In genomic region chr6:120792947-120793346, GRCm38 (mm10) we compare ENCODE assay signal across 13 mouse cellular contexts. TPM values are rescaled to one million over a fixed set of nuclear protein-coding genes. Genes with fewer than 3 reads are reported as not detected.
A peak's percentile ranks its signal among the peaks of the same experiment; 100 is the strongest.
DNase-seq lines count a peak whose midpoint lies in the region; ATAC-seq and TF ChIP-seq lines count a peak whose summit lies in the region.
"Had no signal": no experiment of that assay in that cellular context is flagged by ENCODE, and none has a peak within 500 bp of the region (broad histone marks: within the 10 kb centered on the region; RNA-seq: fewer than 3 reads in every experiment).

No protein-coding gene starts in this region.

- H3K9ac ChIP-seq in forebrain, embryonic 14.5 days (ENCODE audit: low read length) = no peak overlapping the region
- no peak overlapping the region for H3K9ac ChIP-seq in forebrain, embryonic 12.5 days
- H3K9ac ChIP-seq in liver, adult 2 months (ENCODE audit: low read depth, low read length) = no peak overlapping the region
- no peak overlapping the region for H3K9ac ChIP-seq in liver, embryonic 12.5 days
- H3K9ac ChIP-seq: heart, embryonic 13.5 days had no signal

- 0 out of 2 replicates have a peak, but pooled peaks have one; percentile 2 for TF ChIP-seq CTCF in liver, adult 2 months (IDR thresholded peaks at IDR 0.05; ENCODE audit: low read depth, low read length)

- no peak for TF ChIP-seq POLR2A in liver, adult 2 months (IDR thresholded peaks at IDR 0.05; ENCODE audit: extremely low read depth, insufficient read depth, low read length)

- H3K9me3 ChIP-seq in forebrain, embryonic 14.5 days (replicated peaks; ENCODE audit: control insufficient read depth, low read length) = no peaks in the 10 kb centered on the region
- H3K9me3 ChIP-seq in forebrain, embryonic 12.5 days = no peaks in the 10 kb centered on the region
- no peaks in the 10 kb centered on the region for H3K9me3 ChIP-seq in liver, embryonic 12.5 days (replicated peaks)
- H3K9me3 ChIP-seq: heart, embryonic 13.5 days; limb, embryonic 10.5 days had no signal

- no peaks in the 10 kb centered on the region for H3K4me1 ChIP-seq in forebrain, embryonic 14.5 days (ENCODE audit: control insufficient read depth, insufficient read depth, low read length)
- H3K4me1 ChIP-seq in forebrain, embryonic 12.5 days = peaks cover 2% of the 10 kb centered on the region; the same call in 1 of the 2 replicates
- no peaks in the 10 kb centered on the region for H3K4me1 ChIP-seq in liver, adult 2 months (ENCODE audit: control insufficient read depth, insufficient read depth, low read length)
- peaks cover 52% of the 10 kb centered on the region for H3K4me1 ChIP-seq in liver, embryonic 12.5 days
- no peaks in the 10 kb centered on the region for H3K4me1 ChIP-seq in brown adipose tissue, adult 24 weeks (ENCODE audit: control insufficient read depth, insufficient read depth, insufficient read length, low read length)

- 85% methylated on average over 8 of the region's 8 CpGs for WGBS in forebrain, embryonic 14.5 days
- 89% methylated on average over 8 of the region's 8 CpGs for WGBS in forebrain, embryonic 12.5 days
- 73% methylated on average over 8 of the region's 8 CpGs for WGBS in liver, adult 2 months
- 90% methylated on average over 8 of the region's 8 CpGs for WGBS in liver, embryonic 12.5 days (ENCODE audit: insufficient replicate concordance)

- peaks cover 67% of the 10 kb centered on the region for H3K36me3 ChIP-seq in forebrain, embryonic 14.5 days (ENCODE audit: control insufficient read depth, insufficient read depth, low read length)
- H3K36me3 ChIP-seq in forebrain, embryonic 12.5 days (replicated peaks) = peaks cover 63% of the 10 kb centered on the region
- peaks cover 41% of the 10 kb centered on the region for H3K36me3 ChIP-seq in liver, adult 2 months (ENCODE audit: control insufficient read depth, insufficient read depth, low read length)
- H3K36me3 ChIP-seq in liver, embryonic 12.5 days = peaks cover 80% of the 10 kb centered on the region

- no peaks in the 10 kb centered on the region for H3K27me3 ChIP-seq in forebrain, embryonic 14.5 days (replicated peaks; ENCODE audit: control insufficient read depth, insufficient read depth, low read length)
- H3K27me3 ChIP-seq in forebrain, embryonic 12.5 days = no peaks in the 10 kb centered on the region
- no peaks in the 10 kb centered on the region for H3K27me3 ChIP-seq in liver, adult 2 months (ENCODE audit: control insufficient read depth, insufficient read depth, low read length)
- H3K27me3 ChIP-seq in liver, embryonic 12.5 days (replicated peaks) = no peaks in the 10 kb centered on the region
- H3K27me3 ChIP-seq: heart, embryonic 13.5 days had no signal

- no peaks in the 10 kb centered on the region for H3K79me2 ChIP-seq in liver, adult 2 months (ENCODE audit: control insufficient read depth, insufficient read depth, low read length)

- H3K4me3 ChIP-seq in forebrain, embryonic 14.5 days (ENCODE audit: low read depth, low read length) = no peak overlapping the region
- H3K4me3 ChIP-seq in forebrain, embryonic 12.5 days (replicated peaks) = no peak overlapping the region
- no peak overlapping the region for H3K4me3 ChIP-seq in liver, adult 2 months (ENCODE audit: insufficient read depth, low read depth, low read length)
- H3K4me3 ChIP-seq in liver, embryonic 12.5 days = no peak overlapping the region
- no peak overlapping the region for H3K4me3 ChIP-seq in brown adipose tissue, adult 24 weeks (ENCODE audit: insufficient read depth, low read depth, low read length)
- H3K4me3 ChIP-seq: heart, embryonic 13.5 days; limb, embryonic 10.5 days had no signal

- H3K4me2 ChIP-seq in forebrain, embryonic 14.5 days (ENCODE audit: low read length) = no peak overlapping the region
- no peak overlapping the region for H3K4me2 ChIP-seq in forebrain, embryonic 12.5 days
- H3K4me2 ChIP-seq in liver, embryonic 12.5 days = no peak overlapping the region
- H3K4me2 ChIP-seq: heart, embryonic 13.5 days had no signal

- H3K27ac ChIP-seq in forebrain, embryonic 14.5 days (ENCODE audit: low read depth, low read length) = no peak overlapping the region
- no peak overlapping the region for H3K27ac ChIP-seq in forebrain, embryonic 12.5 days
- H3K27ac ChIP-seq in liver, adult 2 months (replicated peaks; ENCODE audit: insufficient read depth, low read depth, low read length) = no peak overlapping the region
- H3K27ac ChIP-seq in liver, embryonic 12.5 days = no peak overlapping the region
- 0 out of 2 replicates have a peak overlapping the region, but pooled peaks have one; percentile 11 for H3K27ac ChIP-seq in brown adipose tissue, adult 24 weeks (replicated peaks; ENCODE audit: low read depth, low read length)
- H3K27ac ChIP-seq: heart, embryonic 13.5 days; limb, embryonic 10.5 days had no signal

- DNase-seq in forebrain, embryonic 14.5 days (ENCODE audit: low spot score) = peak; percentile 35
- DNase-seq in liver, adult 2 months (ENCODE audit: extremely low read depth, low read depth, low spot score) = no peak
- DNase-seq in 416B (ENCODE audit: low read depth) = peak; percentile 24
- DNase-seq in testis, postnatal 14 days (ENCODE audit: low spot score) = no peak
- no peak for DNase-seq in thymus, postnatal 0 days (ENCODE audit: low spot score)
- DNase-seq: cerebellum, postnatal 14 days; gastrocnemius, postnatal 10 days; kidney, postnatal 36 days had no signal

- ATAC-seq in forebrain, embryonic 14.5 days = no peak
- ATAC-seq in forebrain, embryonic 12.5 days (ENCODE audit: low FRiP score) = no peak
- ATAC-seq in liver, embryonic 12.5 days = no peak

RNA-seq across cellular contexts. Expression of gene Slc25a18, which starts 19.6 kb away (rescaled TPM):
- polyA plus RNA-seq in forebrain, embryonic 14.5 days (2014; fragmentation: Nextera tagmentation; extraction: Ambion mirVana) = 2.0 and 3.0 TPM in 2 replicates
- polyA plus RNA-seq in forebrain, embryonic 12.5 days (2016; fragmentation: Nextera tagmentation; extraction: Ambion mirVana) = 0.60 and 0.77 TPM in 2 replicates
- total RNA-seq in liver, adult 2 months (2014; rRNA removed) = not detected in 2 replicates
- not detected in 2 replicates for polyA plus RNA-seq in liver, adult 2 months (2012; rRNA removed)
- 0.18 TPM in 1 of 2 replicates, not detected in the other for polyA plus RNA-seq in liver, embryonic 12.5 days (2016; fragmentation: Nextera tagmentation; extraction: Ambion mirVana)
- not detected in 2 replicates for polyA plus RNA-seq in brown adipose tissue, adult 24 weeks (2012; ENCODE audit: insufficient read depth, insufficient read length, missing spikeins)
- polyA plus RNA-seq in thymus, postnatal 0 days (2015; fragmentation: Nextera tagmentation; extraction: Ambion mirVana) = 0.06 TPM in 1 of 2 replicates, not detected in the other
- polyA plus RNA-seq: heart, embryonic 13.5 days had no signal

RNA-seq across cellular contexts. Expression of gene Atp6v1e1, which starts 29.6 kb away (rescaled TPM):
- 255 and 275 TPM in 2 replicates for polyA plus RNA-seq in forebrain, embryonic 14.5 days (2014; fragmentation: Nextera tagmentation; extraction: Ambion mirVana)
- polyA plus RNA-seq in forebrain, embryonic 12.5 days (2016; fragmentation: Nextera tagmentation; extraction: Ambion mirVana) = 146 and 154 TPM in 2 replicates
- 137 and 149 TPM in 2 replicates for total RNA-seq in liver, adult 2 months (2014; rRNA removed)
- 95.9 and 110 TPM in 2 replicates for polyA plus RNA-seq in liver, adult 2 months (2012; rRNA removed)
- polyA plus RNA-seq in liver, embryonic 12.5 days (2016; fragmentation: Nextera tagmentation; extraction: Ambion mirVana) = 150 and 151 TPM in 2 replicates
- polyA plus RNA-seq in brown adipose tissue, adult 24 weeks (2012; ENCODE audit: insufficient read depth, insufficient read length, missing spikeins) = 200 and 349 TPM in 2 replicates
- 158 and 165 TPM in 2 replicates for polyA plus RNA-seq in thymus, postnatal 0 days (2015; fragmentation: Nextera tagmentation; extraction: Ambion mirVana)

RNA-seq across cellular contexts. Expression of gene Bcl2l13, which starts 43.1 kb away (rescaled TPM):
- 31.2 and 31.3 TPM in 2 replicates for polyA plus RNA-seq in forebrain, embryonic 14.5 days (2014; fragmentation: Nextera tagmentation; extraction: Ambion mirVana)
- 45.6 and 49.6 TPM in 2 replicates for polyA plus RNA-seq in forebrain, embryonic 12.5 days (2016; fragmentation: Nextera tagmentation; extraction: Ambion mirVana)
- total RNA-seq in liver, adult 2 months (2014; rRNA removed) = 17.4 and 18.0 TPM in 2 replicates
- 24.3 and 25.7 TPM in 2 replicates for polyA plus RNA-seq in liver, adult 2 months (2012; rRNA removed)
- polyA plus RNA-seq in liver, embryonic 12.5 days (2016; fragmentation: Nextera tagmentation; extraction: Ambion mirVana) = 50.3 and 50.6 TPM in 2 replicates
- 56.4 and 68.8 TPM in 2 replicates for polyA plus RNA-seq in brown adipose tissue, adult 24 weeks (2012; ENCODE audit: insufficient read depth, insufficient read length, missing spikeins)
- 23.2 and 25.8 TPM in 2 replicates for polyA plus RNA-seq in thymus, postnatal 0 days (2015; fragmentation: Nextera tagmentation; extraction: Ambion mirVana)

Comparison
In these comparisons a context has a peak if more than half of its experiments do, and no peak if none do; other contexts are left out.
1. DNase-seq: peak in forebrain, embryonic 14.5 days (single experiment) and 416B (single experiment); none in liver, adult 2 months (single experiment), testis, postnatal 14 days (single experiment) and thymus, postnatal 0 days (single experiment).